Mouse (Mus musculus) liver, adult (tissue): Measurements from ENCODE around the gene Trio.
A peak's percentile ranks its signal among the peaks of the same experiment; 100 is the strongest.

Source experiments
- GATA4 ChIP-seq: IDR thresholded peaks from 2 replicates; pipeline ENCODE4 v1.6.1; 2014; ENCODE audit warnings: mild to moderate bottlenecking, low read length; ENCODE audit not compliant: insufficient replicate concordance

Gene Trio

DNA sequence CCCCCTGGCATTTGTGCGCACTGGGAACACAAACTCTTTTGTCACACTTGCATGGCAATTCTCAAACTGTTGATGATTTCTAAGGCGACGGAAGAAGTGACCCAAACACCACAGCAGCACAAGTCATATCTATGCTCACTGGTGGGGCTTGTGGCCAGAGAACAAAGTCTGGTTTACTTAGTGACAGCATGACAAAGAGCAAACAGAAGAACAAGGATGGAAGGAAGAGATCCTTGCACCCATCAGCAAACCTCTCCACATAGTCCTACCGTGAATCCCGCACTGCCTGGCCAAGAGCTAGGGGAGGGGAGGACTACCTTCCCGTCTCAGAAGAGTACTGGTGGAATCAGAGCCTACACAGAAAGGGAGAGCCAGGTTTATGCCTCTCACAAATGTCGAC, 115.5 kb downstream of the Trio start:
- TF ChIP-seq GATA4: no peak

DNA sequence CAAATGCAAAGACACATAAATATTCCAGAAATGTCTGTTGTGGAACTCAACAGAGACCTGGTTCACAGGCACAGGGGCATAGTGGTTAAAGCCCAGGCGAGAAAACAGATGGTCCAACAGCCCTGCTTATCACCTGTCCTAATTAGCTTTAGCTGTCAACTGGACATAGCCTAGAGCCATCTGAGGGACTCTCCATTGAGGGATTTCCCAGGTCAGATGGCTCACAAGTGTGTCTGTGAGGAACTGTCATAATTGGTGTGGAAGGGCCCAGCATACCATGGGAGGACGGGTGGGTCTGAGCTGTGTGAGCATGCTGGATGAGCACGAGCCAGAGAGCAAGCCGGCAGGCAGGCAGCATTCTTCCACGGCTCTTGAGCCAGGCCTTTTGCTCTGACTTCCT, 118.0 kb downstream of the Trio start:
- no peak for TF ChIP-seq GATA4

DNA sequence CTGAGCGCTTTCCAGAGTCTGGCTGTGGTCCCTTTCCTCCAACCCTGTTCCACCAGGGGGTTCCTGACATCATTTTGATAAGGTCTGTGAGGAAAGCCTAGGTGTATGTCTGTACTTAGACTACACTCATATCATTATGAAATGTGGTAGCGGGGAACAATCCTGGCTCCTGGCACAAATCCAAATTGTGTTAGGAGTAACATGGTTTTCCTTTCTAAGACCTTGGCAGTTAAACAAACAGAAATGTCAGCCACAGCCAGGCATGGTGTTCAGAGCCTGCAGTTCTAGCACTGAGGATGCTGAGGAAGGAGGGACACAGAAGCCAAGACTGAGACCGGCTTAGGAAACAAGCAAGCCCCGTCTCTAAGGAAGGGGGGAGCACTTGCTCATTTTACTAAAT, 119.2 kb downstream of the Trio start:
- TF ChIP-seq GATA4: no peak

DNA sequence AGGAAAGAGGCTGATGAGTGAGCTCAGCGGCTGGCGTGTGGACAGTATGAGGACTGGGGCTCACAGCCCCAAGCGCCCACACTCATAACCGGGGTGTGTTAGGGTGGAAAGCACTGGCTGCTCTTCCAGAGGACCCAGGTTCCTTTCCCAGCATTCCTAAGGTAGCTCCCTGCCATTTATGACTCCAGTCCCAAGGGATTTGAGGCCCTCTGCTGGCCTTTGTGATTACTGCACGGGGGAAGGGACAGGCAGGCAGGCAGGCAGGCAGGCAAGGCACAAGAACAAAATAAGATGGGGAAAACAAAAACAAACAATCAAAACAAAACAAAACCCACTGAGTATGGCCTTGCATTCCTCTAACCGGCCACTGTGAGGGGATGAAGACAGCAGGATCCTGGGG, 120.3 kb downstream of the Trio start:
- no peak for TF ChIP-seq GATA4

DNA sequence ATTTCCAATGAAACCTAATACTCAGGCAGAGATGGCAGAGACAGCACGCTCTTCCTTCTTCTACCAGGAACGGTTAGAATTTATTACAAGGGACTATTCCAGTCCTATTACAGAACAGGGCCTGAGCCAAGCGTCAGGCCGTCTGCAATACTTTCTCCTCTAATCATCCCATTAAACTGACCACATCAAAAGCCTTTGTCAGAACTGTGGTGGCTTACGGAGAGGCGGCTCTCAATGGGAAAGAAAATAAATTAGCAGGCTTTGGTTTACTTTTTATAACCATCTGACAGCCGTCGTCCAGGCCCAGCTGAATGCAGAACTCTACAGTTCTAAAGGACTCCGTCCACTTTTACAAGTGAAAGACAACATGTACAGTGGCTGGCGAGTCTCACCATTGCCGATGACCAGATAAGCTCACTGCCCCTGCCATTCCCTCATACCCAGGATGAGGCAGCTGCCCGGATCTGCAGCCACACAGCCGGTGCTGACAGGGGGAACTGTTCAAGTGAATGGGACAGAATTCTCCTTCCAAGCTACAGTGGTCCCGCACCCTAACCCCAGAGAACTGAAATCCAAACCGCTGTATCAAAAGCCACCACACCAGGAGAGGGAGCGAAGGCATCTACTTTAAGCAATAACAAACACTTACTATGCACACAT, 121.2 kb downstream of the Trio start:
- TF ChIP-seq GATA4: no peak

DNA sequence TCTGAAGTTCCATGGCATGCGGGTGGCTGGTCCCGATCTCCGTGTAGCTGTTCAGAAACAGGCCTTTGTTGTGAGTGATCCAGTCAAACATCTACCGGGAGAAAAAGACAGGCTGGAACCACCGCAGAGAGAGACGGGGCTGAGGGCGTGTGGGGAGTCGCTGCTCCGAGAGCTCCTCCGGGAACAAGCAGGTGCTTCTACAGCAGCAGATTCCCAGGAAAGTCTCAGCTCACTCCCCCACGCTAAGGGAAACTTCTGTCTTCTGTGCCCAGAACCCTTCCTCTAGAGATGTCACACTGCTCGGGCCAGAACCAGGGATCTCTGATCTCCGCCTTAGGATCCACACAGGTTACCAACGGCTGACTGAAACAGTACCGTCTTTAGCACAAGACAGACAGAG, 124.4 kb downstream of the Trio start:
- no peak for TF ChIP-seq GATA4

DNA sequence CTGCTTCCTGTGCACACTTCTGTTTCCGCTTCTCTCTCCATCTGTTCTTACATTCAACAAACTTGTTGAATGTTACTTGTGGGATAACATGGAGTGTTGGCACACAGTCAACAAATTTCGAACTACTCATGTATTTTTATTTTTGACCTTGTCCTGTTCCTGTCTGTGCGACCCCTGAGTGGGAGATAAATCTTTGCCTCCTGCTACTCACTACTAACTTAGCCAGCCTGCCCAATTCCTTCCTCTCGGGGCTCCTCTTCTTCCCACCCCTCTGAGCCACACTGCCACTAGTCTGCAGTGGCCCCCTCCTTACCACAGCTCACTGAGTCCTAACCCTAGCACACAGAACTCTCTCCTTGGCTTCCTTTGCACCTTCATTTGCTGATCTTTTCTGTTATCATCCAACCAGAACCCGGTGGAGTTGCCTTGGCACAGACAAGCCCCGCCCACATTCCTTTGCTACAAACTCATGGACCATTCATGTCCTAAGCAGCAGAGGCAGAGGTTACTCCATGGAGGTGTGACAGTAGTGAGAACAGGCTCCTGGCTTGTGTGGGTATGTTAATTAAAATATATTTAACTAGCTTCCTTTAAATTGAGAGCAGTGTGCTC, 126.7 kb downstream of the Trio start:
- TF ChIP-seq GATA4: no peak

DNA sequence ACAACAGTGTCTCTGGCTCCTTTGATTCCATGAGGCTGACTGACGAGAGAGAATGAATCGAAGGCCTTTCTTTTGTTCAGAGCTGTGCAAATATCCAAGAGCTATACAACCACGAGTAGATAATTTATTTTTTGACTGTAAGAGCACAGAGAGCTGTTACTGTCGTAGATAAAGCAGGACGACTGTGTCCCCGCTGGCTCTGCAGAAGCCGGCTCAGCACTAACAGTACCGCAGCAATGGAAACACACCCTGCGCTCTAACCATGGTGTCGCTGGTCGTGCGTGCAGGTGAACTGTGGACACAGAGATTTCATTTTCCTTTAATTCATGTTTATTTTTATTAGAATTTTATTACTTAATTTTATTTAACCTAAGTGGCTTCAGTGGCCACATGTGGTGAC, 131.5 kb downstream of the Trio start:
- TF ChIP-seq GATA4: no peak

DNA sequence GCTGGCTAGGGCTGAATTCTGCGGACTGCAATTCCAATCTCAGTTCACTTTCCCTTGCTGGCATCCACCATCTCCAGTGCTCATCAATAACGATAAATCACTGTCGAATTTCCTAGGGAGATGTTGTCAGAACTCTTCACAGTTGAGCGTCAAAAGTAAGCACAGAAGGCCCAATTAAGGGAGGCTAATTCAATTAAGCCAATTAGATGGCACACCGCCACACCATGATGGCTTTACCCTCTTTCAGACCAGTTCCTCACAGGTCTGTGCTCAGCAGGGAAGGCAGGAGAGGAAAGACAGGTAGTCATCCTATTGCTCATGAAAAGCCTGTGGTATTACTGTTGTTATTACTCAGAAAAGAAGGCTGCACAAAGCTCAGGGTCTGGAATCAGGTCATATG, 133.6 kb downstream of the Trio start:
- no peak for TF ChIP-seq GATA4

DNA sequence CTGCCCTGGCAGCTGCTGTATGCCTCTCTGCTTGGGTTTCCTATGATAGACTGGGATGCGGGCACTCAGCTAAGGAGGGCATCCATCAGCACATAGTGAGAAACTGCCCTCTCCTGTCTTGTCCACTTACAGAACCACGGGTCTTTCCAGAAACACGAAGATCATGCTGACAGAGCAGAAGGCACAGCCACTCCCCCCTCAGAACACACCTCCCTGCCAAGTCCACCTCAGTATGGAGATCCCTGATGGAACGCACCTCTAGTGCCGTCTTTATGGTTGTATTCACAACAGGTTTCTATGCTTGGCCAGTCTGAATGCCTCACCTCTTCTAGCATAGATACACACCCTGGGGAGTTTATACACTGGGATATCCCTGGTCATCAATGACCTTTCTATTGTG, 135.0 kb downstream of the Trio start:
- no peak for TF ChIP-seq GATA4

DNA sequence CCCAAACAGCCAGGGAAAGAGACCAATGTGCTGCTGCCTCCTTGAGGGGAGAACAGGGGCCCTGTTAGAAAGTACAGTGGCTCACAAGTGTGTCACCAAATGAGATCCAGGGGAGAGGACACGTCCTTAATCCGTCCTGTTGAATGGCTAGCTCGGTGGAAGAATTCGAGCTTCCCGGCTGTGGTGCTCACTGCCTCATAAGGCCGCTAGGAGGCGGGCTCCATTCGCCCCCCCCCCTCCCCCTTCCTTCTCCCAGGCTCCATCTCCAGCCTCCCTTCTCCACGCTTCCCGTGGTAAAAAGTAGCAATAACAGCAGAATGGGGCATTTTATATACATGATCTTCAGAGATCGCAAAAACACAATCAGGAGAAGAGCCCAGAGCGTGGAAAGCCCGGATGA, 137.5 kb downstream of the Trio start:
- no peak for TF ChIP-seq GATA4

DNA sequence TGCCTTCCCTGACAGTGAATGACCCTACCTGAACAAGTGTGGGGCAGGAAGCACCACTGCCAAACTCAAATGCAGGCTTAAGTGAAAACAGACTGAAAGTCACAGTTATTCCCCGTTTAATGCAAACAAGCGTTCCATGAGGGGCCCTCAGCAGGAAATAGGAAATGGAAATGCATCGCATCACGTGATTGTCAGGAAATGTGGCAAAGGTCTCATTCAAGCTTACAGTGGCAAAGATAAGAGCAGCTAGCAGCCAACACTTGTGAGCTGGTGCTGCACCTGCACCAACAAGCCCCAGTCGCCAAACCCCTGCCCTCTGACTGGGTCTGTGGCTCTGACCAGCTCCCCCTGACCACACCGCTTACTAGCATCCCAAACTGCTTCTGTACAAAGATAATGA, 138.7 kb downstream of the Trio start:
- peak; percentile 56; the same call in 1 of the 2 replicates for TF ChIP-seq GATA4

DNA sequence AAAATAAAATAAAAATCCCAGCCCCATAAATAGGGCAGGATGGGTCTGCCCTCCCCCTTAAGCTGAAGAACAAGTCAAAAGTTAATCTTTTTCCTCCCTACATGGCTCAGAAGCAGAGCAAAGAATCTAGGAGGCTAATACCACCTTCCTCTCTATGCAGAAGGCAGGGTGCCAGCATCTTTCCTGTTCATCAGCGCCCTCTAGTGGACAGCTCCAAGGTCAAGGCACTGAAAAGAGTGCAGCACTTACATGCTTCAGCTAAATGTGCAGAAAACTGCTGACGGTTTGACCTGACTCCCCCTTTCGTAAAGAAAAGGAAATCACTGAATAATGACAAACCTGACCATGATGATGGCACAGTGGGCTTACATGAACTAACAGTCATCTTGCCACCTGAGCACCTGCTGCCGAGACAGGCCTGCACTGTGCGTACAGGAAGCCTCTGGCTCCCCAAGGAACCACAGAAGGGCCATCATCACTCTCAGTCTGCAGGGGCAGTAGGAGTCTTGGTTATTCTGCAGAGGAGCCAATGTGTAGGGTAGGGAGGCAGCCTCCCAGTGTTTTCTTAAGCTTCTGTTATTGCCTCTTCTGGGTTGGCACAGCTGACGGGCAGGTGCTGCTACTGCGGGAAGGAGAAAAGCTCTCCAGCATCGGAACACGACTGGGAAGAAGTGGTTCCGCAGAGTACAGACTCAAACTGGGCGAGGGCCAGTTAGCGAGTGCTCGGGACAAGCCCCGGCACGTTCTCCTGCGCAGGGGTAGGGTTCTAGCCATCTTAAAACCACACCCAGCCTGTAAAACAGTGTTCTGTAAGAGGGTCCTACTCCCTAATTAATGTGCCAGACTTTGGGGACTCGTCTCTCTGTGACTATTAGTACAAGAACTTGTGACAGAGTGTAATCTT, 141.0 kb downstream of the Trio start:
- TF ChIP-seq GATA4: no peak

DNA sequence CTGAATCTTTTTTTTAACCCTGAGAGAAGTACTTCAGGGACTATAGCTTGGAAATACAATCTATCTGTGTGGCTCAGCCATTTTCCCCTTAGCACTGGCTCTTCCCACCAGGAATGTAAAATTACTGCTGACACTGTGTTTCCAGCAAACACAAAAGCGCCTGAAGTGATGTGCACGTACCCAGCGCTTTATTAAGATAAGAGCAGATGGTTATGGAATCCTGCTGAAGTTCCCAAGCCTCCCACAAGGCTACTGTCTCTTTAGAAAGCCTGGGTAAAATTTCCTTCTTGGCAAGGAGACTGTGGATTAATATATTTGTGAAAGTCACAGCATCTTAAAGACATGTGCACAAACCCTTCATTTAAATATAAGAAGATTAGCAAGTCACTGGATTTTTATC, 141.8 kb downstream of the Trio start:
- no peak for TF ChIP-seq GATA4

DNA sequence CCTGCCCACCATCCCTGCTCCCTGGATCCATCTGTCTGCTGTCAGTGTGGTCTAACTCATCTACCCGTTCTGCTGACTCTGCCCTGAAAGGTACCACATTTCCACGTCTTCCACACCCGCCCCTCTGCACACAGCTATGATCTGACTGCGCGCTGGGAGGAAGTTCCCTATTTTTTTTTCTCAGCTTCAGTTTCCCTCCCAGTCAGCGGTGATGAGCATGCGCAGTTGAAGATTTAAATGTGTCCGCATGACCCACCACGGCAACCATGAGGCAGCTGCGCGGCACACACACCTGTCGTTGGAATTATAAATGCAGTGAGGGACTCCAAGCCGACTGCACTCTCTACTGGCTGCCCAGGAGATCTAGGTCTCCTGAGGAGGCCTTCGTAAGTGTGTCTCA, 142.8 kb downstream of the Trio start:
- no peak for TF ChIP-seq GATA4

DNA sequence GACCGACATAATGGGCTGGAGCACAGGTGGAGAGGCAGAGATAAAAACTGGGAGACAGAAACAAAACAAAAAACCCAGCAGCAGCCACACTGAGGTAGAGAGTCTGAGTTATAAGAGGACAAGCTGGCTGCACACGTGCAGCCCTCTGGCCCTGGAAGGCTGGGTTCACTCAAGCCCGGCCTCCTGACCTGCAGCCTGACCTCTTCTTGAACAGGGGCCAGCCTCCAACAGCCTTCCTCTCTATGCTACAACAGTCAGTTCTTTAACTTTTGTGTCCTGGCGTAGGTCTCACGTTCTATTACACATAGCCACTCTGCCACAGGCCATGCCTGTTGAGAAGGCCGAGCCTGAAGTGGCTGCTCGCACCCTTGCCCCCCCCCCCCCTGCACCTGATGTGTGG, 147.8 kb downstream of the Trio start:
- TF ChIP-seq GATA4: no peak
